Mouse (Mus musculus) erythroblast, embryonic 14.5 days (primary cell): Measurements from ENCODE around the gene Tollip. TPM values are rescaled to one million over a fixed set of nuclear protein-coding genes. Genes with fewer than 3 reads are reported as not detected.

Experiments
- H3K27me3 ChIP-seq: 2 replicates; pipeline ENCODE4 v1.6.1; 2012; ENCODE audit warnings: inconsistent platforms; ENCODE audit not compliant: control insufficient read depth
- H3K36me3 ChIP-seq: 2 replicates; pipeline ENCODE4 v1.6.1; 2012; ENCODE audit warnings: mild to moderate bottlenecking, inconsistent platforms; ENCODE audit not compliant: control insufficient read depth
- H3K4me1 ChIP-seq: 2 replicates; pipeline ENCODE4 v1.6.1; 2012; ENCODE audit warnings: inconsistent platforms; ENCODE audit not compliant: control insufficient read depth
- H3K4me3 ChIP-seq: replicated peaks from 2 replicates; pipeline ENCODE3; 2012; ENCODE audit warnings: moderate library complexity, mild to moderate bottlenecking, inconsistent platforms
- H3K9me3 ChIP-seq: 2 replicates; pipeline ENCODE4 v1.6.1; 2012; ENCODE audit warnings: low read length, inconsistent platforms, mixed read lengths; ENCODE audit not compliant: control insufficient read depth
- GATA1 ChIP-seq: IDR thresholded peaks from 2 replicates; pipeline ENCODE4 v1.6.1; 2012; ENCODE audit warnings: low read length, inconsistent platforms, mixed read lengths
- TAL1 ChIP-seq: IDR thresholded peaks from 3 replicates; pipeline ENCODE4 v1.6.1; 2012; ENCODE audit warnings: low read length, inconsistent platforms, mixed read lengths
- polyA plus RNA-seq: library from polyadenylated mRNA; stranded (reverse); fragments of >175 nt; gene quantifications from 2 replicates; pipeline ENCODE4 v1.2.3, GENCODE M21; 2012

Tollip gene
- polyA plus RNA-seq = 3.3 and 4.2 TPM in 2 replicates

DNA sequence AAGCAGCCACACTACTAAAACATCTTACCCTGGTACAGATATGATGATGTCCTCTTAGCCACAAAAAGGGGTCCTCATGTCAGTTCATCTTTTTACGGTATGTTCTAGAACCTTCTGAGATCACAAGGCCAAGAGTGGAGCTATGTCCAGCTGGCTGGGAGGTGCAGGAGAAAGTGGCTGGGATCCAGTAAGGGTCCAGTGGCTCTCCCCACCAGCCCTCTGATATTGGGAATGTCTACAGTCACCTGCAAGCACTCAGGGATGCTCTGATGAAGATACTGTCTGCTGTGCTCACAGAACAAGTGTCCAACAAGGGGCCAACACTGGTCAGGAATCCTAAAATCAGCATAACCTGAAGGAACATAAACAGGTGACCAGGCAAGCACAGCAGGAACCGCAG lies at the start of gene Tollip:
TSS of gene Tollip (minus strand) at position 101 of the 400 bp plus-strand sequence.
- H3K36me3 ChIP-seq = no peaks in the 10 kb centered on the region
- H3K27me3 ChIP-seq = peaks cover 14% of the 10 kb centered on the region
- no peak for TF ChIP-seq GATA1
- no peak for TF ChIP-seq TAL1
- H3K9me3 ChIP-seq = no peaks in the 10 kb centered on the region
- H3K4me1 ChIP-seq = no peaks in the 10 kb centered on the region
- no peak within 1 kb of the TSS for H3K4me3 ChIP-seq

DNA sequence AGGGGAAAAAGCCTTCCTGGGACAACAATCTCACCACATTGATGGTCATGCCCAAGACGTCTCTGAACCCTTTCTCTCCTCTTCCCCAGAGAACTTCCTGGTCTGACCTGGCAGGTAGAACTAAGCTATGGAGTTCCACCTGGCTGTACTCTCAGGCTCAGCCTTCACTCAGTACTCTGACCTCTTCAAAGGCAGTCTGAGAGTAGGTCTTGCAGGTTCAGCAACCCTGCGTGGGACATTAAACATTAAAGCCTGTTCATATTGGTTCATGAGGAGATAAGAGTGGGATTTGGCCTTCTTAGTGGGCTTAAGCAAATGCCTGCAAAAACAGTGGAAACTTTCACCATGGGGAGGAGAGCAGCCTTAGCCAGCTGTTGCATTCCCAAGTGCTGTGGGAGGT lies 48.0 kb upstream of the Tollip start:
- TF ChIP-seq TAL1 (no peak), GATA1 (no peak)
- H3K36me3 ChIP-seq = no peaks in the 10 kb centered on the region
- H3K27me3 ChIP-seq = no peaks in the 10 kb centered on the region
- no peaks in the 10 kb centered on the region for H3K4me1 ChIP-seq
- no peak overlapping the region for H3K4me3 ChIP-seq
- H3K9me3 ChIP-seq = no peaks in the 10 kb centered on the region

DNA sequence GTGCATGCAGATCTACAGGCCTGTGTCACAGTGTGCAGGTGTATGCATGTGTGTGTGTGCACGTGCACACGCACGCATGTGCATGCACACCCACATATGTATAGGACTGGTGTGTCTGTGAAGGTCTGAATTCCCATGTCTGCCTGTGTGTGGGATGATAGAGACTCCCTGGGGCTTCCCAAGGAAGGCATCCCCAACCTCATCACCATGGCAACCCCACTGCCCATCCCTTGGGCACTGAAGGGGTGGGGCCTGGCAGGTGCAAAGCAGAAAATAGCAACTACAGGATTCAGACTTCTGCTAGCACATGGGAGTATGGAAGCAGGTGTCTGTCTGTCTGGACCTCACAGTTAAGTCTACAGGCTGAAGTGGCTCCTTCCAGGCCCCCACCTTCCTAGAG lies 44.2 kb upstream of the Tollip start:
- no peaks in the 10 kb centered on the region for H3K4me1 ChIP-seq
- H3K4me3 ChIP-seq = no peak overlapping the region
- H3K27me3 ChIP-seq = no peaks in the 10 kb centered on the region
- TF ChIP-seq TAL1 (no peak), GATA1 (no peak)
- no peaks in the 10 kb centered on the region for H3K9me3 ChIP-seq
- no peaks in the 10 kb centered on the region for H3K36me3 ChIP-seq

DNA sequence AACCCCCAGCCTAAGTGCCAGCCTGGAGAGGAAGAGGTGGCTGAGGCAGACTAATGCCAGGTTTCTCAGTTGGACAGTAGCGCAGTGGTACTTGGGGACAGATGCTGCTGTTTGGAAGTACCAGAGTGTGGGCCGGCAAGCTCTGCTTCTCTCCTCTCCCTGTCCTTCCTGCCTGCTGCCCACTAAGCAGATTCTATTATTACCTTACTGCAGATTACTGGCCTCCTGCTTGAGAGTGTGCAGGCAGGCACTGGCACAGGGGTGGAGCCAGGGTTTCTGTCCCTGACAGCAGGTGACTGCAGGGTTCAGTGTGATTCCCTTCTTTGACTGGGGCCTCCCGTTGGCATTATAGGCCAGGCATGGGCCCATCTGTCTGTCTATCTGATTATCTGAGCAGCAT lies 43.2 kb upstream of the Tollip start:
- H3K9me3 ChIP-seq = no peaks in the 10 kb centered on the region
- no peaks in the 10 kb centered on the region for H3K27me3 ChIP-seq
- no peak for TF ChIP-seq TAL1
- no peak for TF ChIP-seq GATA1

DNA sequence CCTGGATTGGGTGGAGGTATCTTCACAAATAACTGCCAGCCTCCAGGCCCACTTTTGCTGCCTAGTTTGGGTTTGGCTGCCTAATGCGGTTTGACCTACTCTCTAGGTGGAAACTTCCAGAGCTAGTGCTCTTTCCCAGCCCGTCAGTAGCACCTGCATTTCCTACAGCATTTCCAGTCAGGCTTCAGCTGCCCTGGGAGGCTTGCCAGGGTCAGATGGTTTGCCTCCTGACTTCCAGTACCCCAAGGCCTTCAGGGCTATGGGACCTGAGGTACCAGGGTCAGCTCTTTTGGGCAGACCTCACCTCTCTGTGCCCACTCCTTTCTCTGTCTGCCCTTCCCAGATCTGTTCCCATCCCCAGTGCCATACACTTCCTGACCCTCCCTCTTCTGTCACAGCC lies 42.6 kb upstream of the Tollip start:
- Histone ChIP-seq H3K27me3 (no peaks in the 10 kb centered on the region), H3K36me3 (no peaks in the 10 kb centered on the region), H3K4me1 (no peaks in the 10 kb centered on the region), H3K9me3 (no peaks in the 10 kb centered on the region), H3K4me3 (no peak overlapping the region)
- TF ChIP-seq GATA1 (no peak), TAL1 (no peak)

More for the DNA sequence above, 43.2 kb upstream of the Tollip start:
- Histone ChIP-seq H3K4me3 (no peak overlapping the region), H3K36me3 (no peaks in the 10 kb centered on the region), H3K4me1 (no peaks in the 10 kb centered on the region)

DNA sequence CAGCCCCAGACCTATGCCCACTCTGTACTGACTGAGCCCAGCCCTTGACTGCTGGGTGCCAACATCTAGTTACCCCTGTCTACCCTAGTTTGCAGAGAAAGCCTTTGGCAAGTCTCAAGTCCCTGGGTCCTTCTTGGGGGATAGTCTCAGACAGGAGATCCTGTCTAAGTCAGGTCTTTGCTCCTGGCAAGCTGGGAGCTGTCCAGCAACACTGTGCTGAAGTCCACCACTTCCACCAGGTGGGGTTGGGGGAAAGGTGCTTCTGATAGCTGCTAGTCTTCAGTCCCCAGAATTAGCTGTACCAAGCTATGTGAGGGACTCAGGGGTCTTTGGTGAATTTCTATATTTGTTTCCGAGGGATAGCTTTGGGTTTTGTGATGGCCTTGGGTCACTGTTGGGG lies 40.8 kb upstream of the Tollip start:
- Histone ChIP-seq H3K27me3 (peaks cover under 1% of the 10 kb centered on the region; the same call in 1 of the 2 replicates), H3K4me1 (no peaks in the 10 kb centered on the region), H3K9me3 (no peaks in the 10 kb centered on the region), H3K4me3 (no peak overlapping the region), H3K36me3 (no peaks in the 10 kb centered on the region)
- TF ChIP-seq TAL1 (no peak), GATA1 (no peak)

DNA sequence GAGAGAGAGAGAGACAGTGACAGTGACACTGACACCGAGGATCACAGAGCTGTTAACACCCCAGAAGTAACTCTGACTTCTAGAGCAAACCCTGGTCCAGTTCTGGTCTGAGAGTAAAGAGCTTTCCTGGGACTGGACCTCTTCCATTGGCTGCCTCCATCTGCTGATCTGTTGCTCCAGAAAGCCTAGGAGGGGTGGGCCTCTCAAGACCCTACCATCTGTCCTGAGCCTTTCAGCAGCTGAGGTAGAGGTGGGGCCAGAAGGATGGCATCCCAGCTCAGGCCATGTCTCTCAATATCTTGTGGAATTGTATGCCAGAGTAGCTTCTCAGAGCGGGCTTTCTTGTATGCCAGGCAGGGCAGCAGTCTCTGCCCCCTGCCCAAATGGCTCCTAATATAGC lies 39.9 kb upstream of the Tollip start:
- Histone ChIP-seq H3K36me3 (no peaks in the 10 kb centered on the region), H3K4me1 (no peaks in the 10 kb centered on the region), H3K4me3 (no peak overlapping the region), H3K9me3 (no peaks in the 10 kb centered on the region), H3K27me3 (peaks cover 8% of the 10 kb centered on the region)
- TF ChIP-seq TAL1 (no peak), GATA1 (no peak)

DNA sequence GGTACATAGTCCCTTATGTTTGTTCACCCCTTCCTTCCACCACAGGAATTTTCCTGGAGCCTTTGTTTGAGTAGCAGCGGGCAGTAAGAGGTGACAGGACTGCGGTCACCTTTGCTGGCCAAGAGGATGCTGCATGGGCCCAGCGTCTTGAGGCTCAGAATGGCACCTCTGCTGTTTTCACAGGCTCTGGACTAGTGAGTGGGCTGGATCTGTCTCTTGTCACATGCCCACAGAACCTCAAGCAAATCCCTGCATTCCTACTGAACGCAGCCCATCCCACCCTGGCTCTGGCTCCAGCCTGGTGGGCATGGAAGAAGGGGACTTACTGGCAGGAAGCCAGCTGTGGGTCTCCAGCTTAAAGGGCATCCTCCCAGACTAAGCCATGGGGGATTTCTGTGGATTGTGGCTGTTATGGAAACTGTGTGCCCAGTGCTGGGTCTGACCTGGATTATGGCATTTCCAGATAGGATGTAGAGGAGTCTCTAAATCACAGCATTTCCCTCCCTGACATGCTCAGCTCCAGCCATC lies 39.3 kb upstream of the Tollip start:
- Histone ChIP-seq H3K36me3 (no peaks in the 10 kb centered on the region), H3K4me1 (no peaks in the 10 kb centered on the region), H3K27me3 (peaks cover 14% of the 10 kb centered on the region), H3K4me3 (no peak overlapping the region), H3K9me3 (no peaks in the 10 kb centered on the region)
- TF ChIP-seq TAL1 (no peak), GATA1 (no peak)

DNA sequence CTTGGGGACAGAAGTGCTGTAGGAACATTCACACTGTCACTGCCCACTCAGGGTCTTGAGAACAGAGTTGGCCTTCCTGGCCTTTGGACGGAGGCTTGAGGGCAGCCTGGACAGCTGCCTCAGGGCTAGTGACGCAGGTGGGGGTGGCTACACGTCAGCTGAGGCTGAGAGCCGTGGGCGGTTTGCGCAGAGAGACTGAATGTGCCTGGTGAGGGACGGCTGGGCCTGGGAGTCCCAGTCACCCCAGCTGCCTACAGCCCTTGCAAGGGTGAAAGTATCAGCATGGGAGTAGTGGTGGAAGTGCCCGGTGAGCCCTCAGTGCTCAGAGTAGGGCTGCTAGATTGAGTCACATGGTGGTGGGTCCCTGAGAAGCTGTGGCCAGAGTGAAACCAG lies 37.9 kb upstream of the Tollip start:
- peaks cover 5% of the 10 kb centered on the region for H3K9me3 ChIP-seq
- no peaks in the 10 kb centered on the region for H3K36me3 ChIP-seq
- H3K4me3 ChIP-seq = no peak overlapping the region
- peaks cover 28% of the 10 kb centered on the region for H3K27me3 ChIP-seq
- TF ChIP-seq GATA1 (no peak), TAL1 (no peak)
- H3K4me1 ChIP-seq = no peaks in the 10 kb centered on the region

DNA sequence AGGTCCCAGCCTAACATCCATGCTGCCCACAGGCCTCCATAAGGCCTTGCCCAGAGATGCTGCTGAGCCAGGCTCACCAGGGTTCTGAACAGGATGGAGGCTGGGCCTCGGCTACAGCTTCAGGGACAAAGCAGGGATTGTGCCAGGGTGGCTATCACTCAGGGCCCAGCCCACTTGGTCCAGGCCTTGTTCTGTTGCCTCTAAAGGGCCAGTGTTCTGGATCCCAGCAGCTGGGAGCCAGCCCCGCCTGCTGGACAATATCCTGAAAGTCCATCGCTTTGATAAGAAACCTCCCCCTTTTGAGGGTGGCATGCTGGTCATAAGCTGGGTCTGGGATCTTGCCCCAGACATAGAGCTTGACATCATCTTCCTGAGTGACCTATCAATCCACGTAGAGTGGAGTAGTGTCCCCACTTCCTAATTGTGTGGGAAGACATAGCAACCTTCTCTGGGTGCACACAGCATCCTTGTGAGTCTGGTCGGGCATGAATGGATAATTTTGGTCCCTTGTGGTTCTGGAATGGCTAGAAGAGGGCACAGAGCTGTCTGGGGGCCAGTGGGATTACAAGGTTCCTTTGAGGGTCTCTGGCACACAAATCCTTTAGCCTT lies 37.4 kb upstream of the Tollip start:
- H3K27me3 ChIP-seq = peaks cover 33% of the 10 kb centered on the region
- H3K9me3 ChIP-seq = peaks cover 5% of the 10 kb centered on the region
- no peaks in the 10 kb centered on the region for H3K4me1 ChIP-seq
- H3K36me3 ChIP-seq = no peaks in the 10 kb centered on the region
- no peak overlapping the region for H3K4me3 ChIP-seq
- TF ChIP-seq TAL1 (no peak), GATA1 (no peak)
